Mouse (Mus musculus) kidney, postnatal 36 days (tissue): Measurements from ENCODE around the gene Gm10188.

Source experiments
- DNase-seq, 2 experiments: peaks; one replicate each; pipeline ENCODE4 v3.0.0; 2021 to 2022; ENCODE audit warnings: mixed read lengths in 2 of 2

Gene Gm10188

DNA sequence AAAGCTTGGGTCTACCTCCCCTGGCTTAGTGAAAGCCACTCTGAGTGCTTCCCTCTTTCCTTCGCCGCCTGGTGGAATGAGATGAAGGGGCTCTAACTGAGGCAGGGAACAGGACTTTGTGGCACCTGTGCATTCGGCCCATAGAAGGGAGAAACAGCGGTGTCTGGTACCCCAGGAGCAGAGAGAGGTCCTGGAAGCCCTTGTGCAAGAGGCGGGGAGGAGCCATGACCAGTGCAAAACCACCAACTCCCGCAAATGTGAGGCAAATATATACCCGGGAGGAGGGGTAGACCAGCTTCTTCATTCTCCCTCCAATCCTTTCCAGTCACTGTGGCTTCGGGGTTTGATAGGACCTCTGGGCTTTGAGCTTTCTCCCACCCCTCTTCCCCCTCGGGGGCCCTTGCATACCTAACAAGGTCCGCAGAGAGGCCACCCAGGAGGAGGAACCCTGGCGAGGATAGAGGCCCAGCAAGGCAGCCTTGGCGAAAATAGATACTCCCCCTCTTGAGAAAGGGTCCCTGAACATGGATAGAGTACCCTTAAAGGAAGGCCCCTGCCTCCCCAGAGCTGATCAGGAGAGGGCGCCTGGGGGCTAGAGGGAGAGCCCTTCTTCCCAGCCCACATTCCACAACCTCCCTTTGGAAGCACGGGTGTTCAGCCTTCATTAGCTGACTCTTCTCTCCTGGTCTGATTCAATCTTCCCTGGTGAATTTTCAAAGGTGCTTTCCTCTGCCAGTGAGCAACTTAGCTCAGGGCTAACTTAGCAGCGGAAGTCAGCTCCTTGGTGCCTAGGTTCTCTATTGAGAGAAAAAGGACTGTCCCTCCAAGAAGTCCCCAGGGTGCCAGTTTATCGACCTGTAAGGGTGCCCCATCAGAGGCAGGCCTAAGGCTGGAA is 37.5 kb downstream of the Gm10188 start:
- DNase-seq = no peak

DNA sequence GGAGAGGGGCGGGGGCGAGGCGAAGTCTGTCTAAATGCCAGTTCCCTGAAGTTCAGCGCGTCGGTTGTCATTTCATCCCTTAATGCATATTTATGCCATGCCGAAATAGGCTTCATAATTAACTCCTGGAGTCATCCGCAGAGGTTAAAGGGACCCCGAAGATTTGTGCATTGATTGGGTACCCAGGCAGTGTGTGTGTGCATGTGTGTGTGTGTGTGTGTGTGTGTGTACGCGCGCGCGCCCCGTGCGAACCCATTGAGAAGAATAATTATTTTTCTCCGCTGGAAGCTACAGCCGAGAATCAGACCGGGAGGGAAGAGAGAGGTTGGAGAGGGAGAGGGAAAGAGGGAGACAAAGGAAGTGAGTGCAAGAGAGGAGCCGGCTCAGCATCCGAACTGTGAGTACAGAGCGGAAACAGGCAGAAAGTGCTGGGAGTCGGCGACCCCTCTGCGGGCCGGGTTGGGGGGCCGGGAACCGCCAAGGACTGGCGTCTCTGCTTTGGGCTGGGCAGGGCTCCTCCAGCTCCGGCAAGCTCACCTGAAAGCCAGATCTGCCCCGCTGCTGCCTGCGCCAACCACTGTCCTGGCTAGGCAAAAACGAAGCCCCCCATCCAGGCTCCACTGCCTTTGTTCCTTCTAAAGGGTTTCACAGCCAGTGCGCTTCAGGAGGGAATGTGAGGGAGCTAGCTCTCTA is 38.3 kb downstream of the Gm10188 start, which contains the start of the genes Lemd1 and AC124108.1:
Gene Lemd1 (plus strand): TSS at position 339 of the 693 bp plus-strand sequence.
Gene AC124108.1 (plus strand): TSS at position 365 of the 693 bp plus-strand sequence.
- DNase-seq = peak in 1 of 2 experiments; percentile 9

DNA sequence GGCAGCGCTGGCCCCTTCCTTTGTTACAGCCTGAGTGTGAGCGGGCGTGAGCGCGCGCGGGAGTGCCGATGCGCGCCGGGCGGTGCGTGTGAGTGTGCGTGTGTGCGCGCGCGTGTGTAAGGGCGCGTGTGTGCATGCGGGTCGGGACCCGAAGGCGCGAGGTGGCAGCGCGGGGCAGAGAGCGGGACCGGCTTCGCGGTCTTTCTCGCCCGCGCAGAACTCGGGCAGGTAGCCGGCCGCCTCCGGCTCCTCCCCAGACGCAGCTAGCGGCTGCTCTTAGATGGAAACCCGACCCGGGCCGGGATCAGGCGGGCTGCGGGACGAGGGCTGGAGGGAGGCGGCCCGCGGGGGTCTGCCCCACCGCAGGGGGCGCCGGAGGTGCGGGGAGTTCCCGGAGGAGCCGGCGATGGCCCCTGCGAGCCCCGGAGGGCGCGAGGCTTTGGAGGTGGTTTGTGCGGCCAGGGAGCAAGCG is 38.9 kb downstream of the Gm10188 start:
- DNase-seq = peak in 1 of 2 experiments; percentile 41

DNA sequence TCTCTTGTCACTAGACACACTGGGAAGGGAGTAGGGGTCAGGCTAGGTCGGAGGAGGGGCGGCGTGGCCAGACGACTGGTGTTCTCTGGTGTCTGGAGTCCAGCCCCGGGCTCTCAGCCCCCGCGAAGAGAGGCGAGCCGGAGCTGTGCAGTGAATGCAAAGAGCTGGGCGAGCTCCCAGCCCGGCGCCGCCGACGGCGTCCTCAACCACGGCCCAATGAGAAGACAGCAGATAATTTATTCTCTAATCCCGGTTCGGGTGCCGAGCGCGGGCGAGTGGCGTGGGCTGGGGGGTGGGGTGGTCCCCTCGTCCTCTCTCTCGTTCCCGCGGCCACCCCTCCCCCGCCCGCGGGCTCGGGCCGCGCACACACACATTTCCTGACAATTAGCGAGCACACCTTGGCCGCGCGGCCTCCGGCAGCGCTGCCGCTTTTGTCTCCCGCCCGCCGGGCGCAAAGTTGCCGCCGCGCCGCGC is 39.5 kb downstream of the Gm10188 start:
- DNase-seq = peak; percentile 11 to 55

DNA sequence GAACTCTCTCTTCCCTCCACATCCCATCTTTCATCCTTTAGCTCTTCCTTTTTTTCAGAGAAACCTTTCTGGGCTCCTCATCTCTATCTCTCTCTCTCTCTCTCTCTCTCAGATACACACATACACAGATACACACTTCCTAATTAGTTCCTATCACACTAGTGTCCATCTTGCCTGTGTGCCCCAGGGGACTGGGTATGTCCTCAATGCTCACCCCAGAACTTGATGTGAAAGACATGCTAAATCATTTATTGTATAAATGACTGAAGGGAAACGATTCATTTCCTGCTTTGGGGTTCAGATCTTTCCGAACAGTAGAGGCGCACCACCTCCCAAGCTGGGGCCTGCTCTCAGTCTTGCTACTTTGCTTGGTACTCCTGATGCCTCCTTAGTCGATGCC is 40.3 kb downstream of the Gm10188 start:
- DNase-seq = no peak

DNA sequence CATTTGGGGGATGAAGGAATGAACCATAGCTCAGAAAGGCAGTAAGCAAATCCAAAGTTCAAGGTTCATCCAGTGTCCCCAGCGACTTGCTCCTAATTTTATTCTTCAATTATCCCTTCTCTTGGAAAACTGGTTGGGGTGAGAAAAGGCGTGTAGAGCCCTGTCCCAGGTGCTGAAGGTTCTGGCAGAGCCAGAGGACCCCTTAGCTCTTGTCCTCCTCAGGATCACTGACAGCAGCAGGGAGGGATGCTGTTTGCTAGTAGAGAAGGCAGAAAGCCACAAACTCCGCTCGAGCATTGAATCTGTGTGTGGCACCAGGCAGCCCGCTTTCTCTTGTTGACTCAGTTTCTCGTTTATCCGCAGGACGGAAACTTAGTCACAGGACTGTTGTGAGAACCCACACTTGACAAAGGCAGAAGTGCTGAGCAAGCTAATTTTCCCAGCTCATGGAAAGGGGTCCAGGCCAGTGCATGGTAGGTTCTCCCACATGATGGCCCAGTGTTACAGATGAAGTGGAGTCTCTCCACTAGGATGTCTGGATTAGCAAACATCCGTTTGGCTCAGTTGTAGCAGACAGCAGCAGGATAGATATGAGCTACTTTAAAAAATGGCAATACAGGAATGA is 41.0 kb downstream of the Gm10188 start:
- no peak for DNase-seq

DNA sequence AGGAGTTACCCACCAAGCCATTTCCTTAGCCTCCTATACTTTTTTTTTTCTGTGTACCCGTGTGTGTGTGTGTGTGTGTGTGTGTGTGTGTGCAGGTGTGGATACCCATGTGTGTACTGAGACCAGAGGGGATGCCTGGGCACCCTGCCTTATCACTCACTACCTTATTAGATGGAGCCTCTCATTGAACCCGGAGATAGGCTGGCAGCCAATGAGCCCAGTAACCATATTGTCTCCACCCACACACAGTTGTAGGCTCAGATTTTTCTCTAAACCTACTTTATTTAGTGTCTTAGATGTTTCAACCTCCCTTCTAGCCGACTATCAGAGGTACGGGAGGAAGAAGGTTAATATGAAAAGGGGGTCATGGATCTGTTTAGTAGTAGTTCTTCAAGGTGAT is 43.3 kb downstream of the Gm10188 start:
- DNase-seq = no peak
